Mouse (Mus musculus): ENCODE measurements around the gene Gtf2f1. TPM values are rescaled to one million over a fixed set of nuclear protein-coding genes. Genes with fewer than 3 reads are reported as not detected.

The Gtf2f1 gene
- polyA plus RNA-seq, 1 experiment, result 175 TPM

DNA sequence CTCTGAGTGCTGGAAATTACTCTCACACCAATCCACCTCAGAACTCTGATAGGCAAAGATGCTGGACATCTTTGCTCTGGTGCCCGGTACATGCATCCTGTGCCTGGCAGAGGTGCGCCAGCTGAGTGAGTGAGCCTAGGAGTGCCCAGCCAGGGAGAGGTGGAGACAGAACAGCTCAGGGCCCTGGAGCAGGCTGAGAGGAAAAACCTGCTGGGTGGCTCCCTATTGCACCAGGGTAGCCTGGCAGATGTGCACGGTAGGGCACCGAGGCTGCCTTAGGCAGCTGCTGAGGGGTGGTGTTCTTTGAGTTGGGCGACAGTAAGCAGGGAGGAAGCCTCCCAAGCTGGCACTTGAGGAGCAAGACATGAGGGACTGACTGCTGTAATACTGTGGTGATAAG is 29.1 kb downstream of the Gtf2f1 start, which contains the start of gene Acer1:
TSS of gene Acer1 (minus strand) at position 114 of the 400 bp plus-strand sequence.
- Histone ChIP-seq H3K36me3 (ENCODE audit: control insufficient read depth, insufficient read depth, low read length) (no peaks in the 10 kb centered on the region), H3K27me3 (ENCODE audit: control insufficient read depth, insufficient read depth, low read length) (no peaks in the 10 kb centered on the region), H3K27ac (ENCODE audit: control insufficient read depth, insufficient read depth, low read depth, low read length) (no peak within 1 kb of the TSS), H3K4me3 (ENCODE audit: control insufficient read depth, low read depth, low read length) (no peak within 1 kb of the TSS), H3K4me1 (ENCODE audit: control insufficient read depth, insufficient read depth, low read length) (no peaks in the 10 kb centered on the region)
- TF ChIP-seq POLR2A (IDR thresholded peaks at IDR 0.05; ENCODE audit: control insufficient read depth, low read depth, low read length) (no peak), CTCF (IDR thresholded peaks at IDR 0.05; ENCODE audit: control insufficient read depth, insufficient read depth, insufficient replicate concordance, low read depth, low read length) (no peak)

DNA sequence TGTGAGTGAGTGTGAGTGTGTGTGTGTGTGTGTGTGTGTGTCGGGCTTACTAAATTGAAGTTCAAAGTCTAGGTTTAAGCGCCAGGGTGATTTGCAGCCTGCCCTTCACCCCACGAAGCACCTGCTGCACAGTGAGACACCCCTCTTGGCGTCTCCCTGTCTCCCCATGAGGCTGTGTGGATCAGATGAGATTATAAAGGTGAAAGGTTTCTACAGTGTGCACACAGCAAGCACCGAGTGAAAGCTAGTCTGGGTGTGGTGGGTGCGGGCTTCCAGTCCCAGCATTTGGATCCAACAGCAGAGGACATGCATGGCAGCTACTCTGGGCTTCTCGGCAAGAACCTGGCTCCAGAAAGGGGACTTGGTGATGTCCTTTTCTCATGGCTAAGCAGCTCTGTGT is 30.0 kb downstream of the Gtf2f1 start:
- H3K27ac ChIP-seq (ENCODE audit: control insufficient read depth, insufficient read depth, low read depth, low read length), result no peak overlapping the region
- no peaks in the 10 kb centered on the region for H3K36me3 ChIP-seq (ENCODE audit: control insufficient read depth, insufficient read depth, low read length)
- H3K27me3 ChIP-seq (ENCODE audit: control insufficient read depth, insufficient read depth, low read length), result no peaks in the 10 kb centered on the region
- H3K4me3 ChIP-seq (ENCODE audit: control insufficient read depth, low read depth, low read length), result no peak overlapping the region
- no peaks in the 10 kb centered on the region for H3K4me1 ChIP-seq (ENCODE audit: control insufficient read depth, insufficient read depth, low read length)
- TF ChIP-seq POLR2A (IDR thresholded peaks at IDR 0.05; ENCODE audit: control insufficient read depth, low read depth, low read length), result no peak
- no peak for TF ChIP-seq CTCF (IDR thresholded peaks at IDR 0.05; ENCODE audit: control insufficient read depth, insufficient read depth, insufficient replicate concordance, low read depth, low read length)

DNA sequence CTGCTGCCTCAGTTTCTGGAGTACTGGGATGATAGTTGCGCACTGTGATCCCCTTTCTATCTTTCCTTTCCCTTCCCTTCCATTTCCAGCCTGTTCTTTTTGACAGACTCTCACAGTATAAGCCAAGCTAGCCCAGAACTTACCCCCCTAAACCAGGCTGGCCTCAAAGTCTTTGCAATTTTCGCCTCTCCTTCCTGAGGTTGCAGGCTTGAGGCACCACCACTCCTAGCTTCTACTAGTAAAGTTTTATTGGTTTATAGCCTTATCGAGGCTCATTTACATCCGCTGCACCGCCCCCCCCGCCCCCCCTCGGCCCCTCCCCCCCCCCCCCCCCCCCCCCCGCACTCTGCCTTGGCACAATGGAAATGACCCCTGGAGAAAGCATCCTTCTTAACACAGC is 31.6 kb downstream of the Gtf2f1 start:
- Histone ChIP-seq H3K27me3 (ENCODE audit: control insufficient read depth, insufficient read depth, low read length) (no peaks in the 10 kb centered on the region), H3K36me3 (ENCODE audit: control insufficient read depth, insufficient read depth, low read length) (no peaks in the 10 kb centered on the region), H3K4me3 (ENCODE audit: control insufficient read depth, low read depth, low read length) (no peak overlapping the region), H3K4me1 (ENCODE audit: control insufficient read depth, insufficient read depth, low read length) (peaks cover 2% of the 10 kb centered on the region), H3K27ac (ENCODE audit: control insufficient read depth, insufficient read depth, low read depth, low read length) (no peak overlapping the region)
- TF ChIP-seq POLR2A (IDR thresholded peaks at IDR 0.05; ENCODE audit: control insufficient read depth, low read depth, low read length) (no peak), CTCF (IDR thresholded peaks at IDR 0.05; ENCODE audit: control insufficient read depth, insufficient read depth, insufficient replicate concordance, low read depth, low read length) (no peak)

DNA sequence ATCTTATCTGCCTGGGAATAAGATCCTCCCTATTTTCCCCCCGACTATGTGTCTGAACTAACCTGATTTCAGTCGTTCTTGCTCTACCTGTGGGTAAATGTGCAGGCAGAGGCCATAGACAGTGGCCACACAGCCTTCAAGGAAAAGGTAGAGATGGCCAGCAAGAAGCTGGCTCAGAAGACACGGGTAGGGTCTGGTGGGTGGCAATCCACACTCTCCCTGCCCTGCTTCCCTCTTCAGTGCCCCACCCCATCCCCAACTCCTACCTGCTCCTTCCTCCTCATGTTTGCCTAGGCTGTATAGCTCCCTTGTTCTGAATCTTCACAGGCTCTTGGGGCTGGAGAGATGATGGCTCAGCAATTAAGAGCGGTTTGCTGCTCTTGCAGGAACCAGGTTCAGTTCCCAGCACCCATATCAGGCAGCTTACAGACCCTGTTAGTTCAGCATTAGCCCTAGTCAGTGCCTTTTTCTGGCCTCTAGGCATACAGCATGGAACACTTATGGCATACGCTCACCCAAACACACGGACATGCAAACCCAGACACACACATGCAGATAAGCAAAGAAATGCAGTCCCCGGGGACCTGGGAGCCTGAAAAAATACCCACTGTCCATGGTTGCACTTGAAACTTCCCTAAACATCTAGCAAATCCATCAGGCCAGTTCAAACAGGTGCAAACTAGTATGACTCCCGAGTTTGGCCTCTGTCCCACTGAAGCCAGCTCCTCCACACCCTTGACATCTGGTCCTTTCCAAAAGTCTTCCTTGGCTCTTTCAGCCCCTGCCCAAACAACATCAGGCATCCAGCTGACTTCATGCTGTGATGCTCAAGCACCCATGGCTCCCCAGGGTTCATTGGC is 34.3 kb downstream of the Gtf2f1 start:
- Histone ChIP-seq H3K4me3 (ENCODE audit: control insufficient read depth, low read depth, low read length) (no peak overlapping the region), H3K4me1 (ENCODE audit: control insufficient read depth, insufficient read depth, low read length) (peaks cover 5% of the 10 kb centered on the region), H3K36me3 (ENCODE audit: control insufficient read depth, insufficient read depth, low read length) (no peaks in the 10 kb centered on the region), H3K27me3 (ENCODE audit: control insufficient read depth, insufficient read depth, low read length) (no peaks in the 10 kb centered on the region), H3K27ac (ENCODE audit: control insufficient read depth, insufficient read depth, low read depth, low read length) (no peak overlapping the region)
- TF ChIP-seq CTCF (IDR thresholded peaks at IDR 0.05; ENCODE audit: control insufficient read depth, insufficient read depth, insufficient replicate concordance, low read depth, low read length) (no peak), POLR2A (IDR thresholded peaks at IDR 0.05; ENCODE audit: control insufficient read depth, low read depth, low read length) (no peak)

DNA sequence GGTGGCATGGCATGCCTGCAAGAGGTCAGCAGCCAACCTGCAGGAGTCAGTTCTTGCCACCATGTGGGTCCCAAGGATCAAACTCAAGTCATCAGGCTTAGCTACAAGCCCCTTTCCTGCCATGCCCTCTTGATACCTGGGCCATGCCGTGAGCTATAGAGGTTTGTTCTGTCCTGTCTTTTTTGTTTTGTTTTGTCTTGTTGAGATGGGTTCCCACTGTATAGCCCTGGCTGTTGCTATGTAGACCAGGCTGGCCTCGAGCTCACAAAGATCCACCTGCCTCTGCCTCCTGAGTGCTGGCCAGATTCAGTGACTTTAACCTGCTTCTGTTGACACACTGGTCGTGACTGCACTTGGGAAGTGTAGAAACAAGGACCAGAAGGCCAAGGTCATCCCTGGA is 35.7 kb downstream of the Gtf2f1 start:
- Histone ChIP-seq H3K4me1 (ENCODE audit: control insufficient read depth, insufficient read depth, low read length) (peaks cover 5% of the 10 kb centered on the region), H3K27me3 (ENCODE audit: control insufficient read depth, insufficient read depth, low read length) (no peaks in the 10 kb centered on the region), H3K27ac (ENCODE audit: control insufficient read depth, insufficient read depth, low read depth, low read length) (no peak overlapping the region), H3K4me3 (ENCODE audit: control insufficient read depth, low read depth, low read length) (no peak overlapping the region), H3K36me3 (ENCODE audit: control insufficient read depth, insufficient read depth, low read length) (no peaks in the 10 kb centered on the region)
- TF ChIP-seq POLR2A (IDR thresholded peaks at IDR 0.05; ENCODE audit: control insufficient read depth, low read depth, low read length) (no peak), CTCF (IDR thresholded peaks at IDR 0.05; ENCODE audit: control insufficient read depth, insufficient read depth, insufficient replicate concordance, low read depth, low read length) (no peak)

DNA sequence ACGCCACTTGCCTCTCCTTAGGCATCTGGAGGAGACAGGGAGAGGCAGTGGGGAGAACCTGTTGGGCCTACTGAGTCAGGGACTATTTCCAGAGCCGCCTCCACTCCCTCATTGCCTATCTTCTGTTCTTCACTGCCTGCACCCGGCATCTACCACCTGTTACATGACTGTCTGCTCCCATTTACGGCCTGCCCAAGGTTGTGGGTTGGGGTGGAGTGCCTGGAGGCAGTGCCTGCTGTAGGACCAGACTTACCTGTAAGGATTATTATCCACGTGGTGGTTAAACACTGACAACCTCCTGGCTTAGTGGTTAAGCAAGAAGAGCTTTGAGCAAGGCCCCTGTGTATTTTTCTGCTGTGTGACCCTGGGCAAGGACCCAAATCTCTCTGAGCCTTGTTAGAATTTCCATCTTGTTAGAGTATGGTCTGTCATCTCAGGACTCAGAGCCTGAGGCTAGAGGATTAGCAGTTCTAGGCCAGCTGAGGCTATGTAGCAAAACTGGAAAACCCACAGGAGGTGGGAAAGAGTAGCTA is 36.3 kb downstream of the Gtf2f1 start:
- no peak overlapping the region for H3K4me3 ChIP-seq (ENCODE audit: control insufficient read depth, low read depth, low read length)
- TF ChIP-seq CTCF (IDR thresholded peaks at IDR 0.05; ENCODE audit: control insufficient read depth, insufficient read depth, insufficient replicate concordance, low read depth, low read length) (no peak), POLR2A (IDR thresholded peaks at IDR 0.05; ENCODE audit: control insufficient read depth, low read depth, low read length) (no peak)
- H3K36me3 ChIP-seq (ENCODE audit: control insufficient read depth, insufficient read depth, low read length), result no peaks in the 10 kb centered on the region
- no peak overlapping the region for H3K27ac ChIP-seq (ENCODE audit: control insufficient read depth, insufficient read depth, low read depth, low read length)
- H3K27me3 ChIP-seq (ENCODE audit: control insufficient read depth, insufficient read depth, low read length), result no peaks in the 10 kb centered on the region
- peaks cover 5% of the 10 kb centered on the region for H3K4me1 ChIP-seq (ENCODE audit: control insufficient read depth, insufficient read depth, low read length)

DNA sequence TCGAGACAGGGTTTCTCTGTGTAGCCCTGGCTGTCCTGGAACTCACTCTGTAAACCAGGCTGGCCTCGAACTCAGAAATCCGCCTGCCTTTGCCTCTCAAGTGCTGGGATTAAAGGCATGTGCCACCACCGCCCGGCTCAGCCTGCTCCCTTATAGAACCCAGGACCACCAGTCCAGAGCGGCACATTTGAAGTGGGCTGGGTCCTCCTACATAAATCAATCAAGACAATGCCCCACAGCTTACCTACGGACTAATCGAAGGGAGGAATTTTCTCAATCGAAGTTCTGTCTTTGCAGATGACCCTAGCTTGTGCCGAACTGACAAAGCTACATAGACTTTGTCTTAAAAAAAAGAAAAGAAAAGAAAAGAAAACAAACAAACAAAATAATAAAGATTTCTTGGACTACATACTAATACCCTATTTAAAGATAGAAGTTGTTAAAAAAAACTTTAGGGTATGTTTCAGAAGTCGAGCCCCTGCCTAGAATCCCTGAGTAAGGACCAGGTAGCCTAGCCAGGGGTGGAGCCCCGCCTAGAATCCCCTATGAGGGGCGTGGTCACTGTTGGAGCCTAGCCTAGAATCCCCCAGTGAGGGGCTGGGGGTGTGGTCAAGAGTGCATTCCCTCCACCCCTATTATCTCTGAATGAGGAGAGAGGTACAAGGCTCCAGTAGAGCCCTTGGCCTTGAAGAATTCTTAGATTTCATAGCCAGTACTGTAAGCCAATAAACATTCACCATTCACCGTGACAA is 37.0 kb downstream of the Gtf2f1 start:
- Histone ChIP-seq H3K4me1 (ENCODE audit: control insufficient read depth, insufficient read depth, low read length) (peaks cover 5% of the 10 kb centered on the region), H3K27me3 (ENCODE audit: control insufficient read depth, insufficient read depth, low read length) (no peaks in the 10 kb centered on the region), H3K4me3 (ENCODE audit: control insufficient read depth, low read depth, low read length) (no peak overlapping the region), H3K27ac (ENCODE audit: control insufficient read depth, insufficient read depth, low read depth, low read length) (no peak overlapping the region), H3K36me3 (ENCODE audit: control insufficient read depth, insufficient read depth, low read length) (no peaks in the 10 kb centered on the region)
- no peak for TF ChIP-seq CTCF (IDR thresholded peaks at IDR 0.05; ENCODE audit: control insufficient read depth, insufficient read depth, insufficient replicate concordance, low read depth, low read length)
